Mouse (Mus musculus) adrenal gland, postnatal 36 days (tissue): ENCODE results near the gene Gm14410. TPM values are rescaled to one million over a fixed set of nuclear protein-coding genes. Genes with fewer than 3 reads are reported as not detected.
"Not testable (repeated sequence)": the region's sequence is repeated elsewhere in the genome, so short reads cannot be mapped to it uniquely, and the experiment has no call there.

Source experiments
- DNase-seq, 2 experiments: peaks; one replicate each; pipeline ENCODE4 v3.0.0; 2021; ENCODE audit warnings: mixed read lengths in 1 of 2
- long read RNA-seq, 2 experiments: library from polyadenylated mRNA; stranded (forward); transcript quantifications; one replicate each; pipeline ENCODE4 v2.0.0; 2021; ENCODE audit warnings: borderline sequencing depth in 2 of 2
- total RNA-seq, 2 experiments: library from RNA; stranded (reverse); gene quantifications; 2 replicates each; pipeline ENCODE4 v1.2.3; 2021

Gene Gm14410
- 10 to 100 TPM; 23.2 to 43.3 TPM for total RNA-seq
- long read RNA-seq, experiment 1, transcript Gm14410-201 (4 exons, 912 nt): major isoform, 8 of 19 reads
- long read RNA-seq, experiment 1, partial matches to known transcripts: 3 of 19 reads
- long read RNA-seq, experiment 1, other reads (novel, unspliced or antisense): 8 of 19 reads
- long read RNA-seq, experiment 2, transcript Gm14410-201 (4 exons, 912 nt): major isoform, 7 of 10 reads
- long read RNA-seq, experiment 2, partial matches to known transcripts: 0 of 10 reads
- long read RNA-seq, experiment 2, other reads (novel, unspliced or antisense): 3 of 10 reads

- peak; percentile 85 to 87 for DNase-seq
Observed at GRCm38 (mm10) chr2:177206341-177206740, at the start of gene Gm14410. Gene Gm14410 (minus strand): TSS chr2:177206421.

- DNase-seq: peak in 1 of 2 experiments; percentile 2
Observed at GRCm38 (mm10) chr2:177247449-177247848, 41.2 kb upstream of the Gm14410 start.

GRCm38 (mm10) chr2:177230461-177230860, 24.2 kb upstream of the Gm14410 start:
- not testable (repeated sequence) for DNase-seq

GRCm38 (mm10) chr2:177172749-177173148, 33.5 kb downstream of the Gm14410 start:
- DNase-seq: not testable (repeated sequence)

Other genes with a start within 250 kb of the Gm14410 start
- 10 to 100 TPM; 28.0 to 38.1 TPM for gene Gm14419, start 205.5 kb downstream of the Gm14410 start, total RNA-seq
- gene Gm14401, start 132.1 kb downstream of the Gm14410 start, total RNA-seq: 1 to 10 TPM in 1 of 2 experiments, under 1 TPM in 1; 0.26 to 1.2 TPM
- 1 to 10 TPM in 1 of 2 experiments, under 1 TPM in 1; 0.33 to 1.3 TPM for gene Gm14409, start 60.6 kb upstream of the Gm14410 start, total RNA-seq
- gene Gm14412, start 117.9 kb upstream of the Gm14410 start, total RNA-seq: 1 to 10 TPM; 2.1 to 4.1 TPM
- 10 to 100 TPM; 18.4 to 30.0 TPM for gene Gm14418, start 191.9 kb upstream of the Gm14410 start, total RNA-seq